Mouse (Mus musculus) midbrain, embryonic 11.5 days (tissue): ENCODE measurements around the gene Krtap4-8. TPM values are rescaled to one million over a fixed set of nuclear protein-coding genes. Genes with fewer than 3 reads are reported as not detected.
"Not testable (repeated sequence)": the region's sequence is repeated elsewhere in the genome, so short reads cannot be mapped to it uniquely, and the experiment has no call there.

Experiments
- ATAC-seq: fragments of 200-750 bp; cut with Nextera tagmentation; 2 replicates; pipeline ENCODE4 v1.8.0; 2017; ENCODE audit warnings: moderate TSS enrichment, moderate library complexity; ENCODE audit not compliant: low FRiP score
- DNase-seq: peaks from one replicate; pipeline ENCODE4 v3.0.0; 2015; ENCODE audit warnings: low spot score; ENCODE audit errors: missing footprints
- H3K27ac ChIP-seq: fragments of 300-500 bp; sonication (generic); 2 replicates; pipeline ENCODE4 v1.5.1; 2014; ENCODE audit warnings: low read depth, low read length
- H3K27me3 ChIP-seq: fragments of 300-500 bp; sonication (generic); 2 replicates; pipeline ENCODE4 v1.6.1; 2014; ENCODE audit warnings: mild to moderate bottlenecking, low read length, moderate library complexity, mixed read lengths; ENCODE audit not compliant: control insufficient read depth, insufficient read depth
- H3K36me3 ChIP-seq: fragments of 300-500 bp; sonication (generic); 2 replicates; pipeline ENCODE4 v1.6.1; 2014; ENCODE audit warnings: mild to moderate bottlenecking, low read length, moderate library complexity, mixed read lengths; ENCODE audit not compliant: control insufficient read depth, insufficient read depth
- H3K4me1 ChIP-seq: fragments of 300-500 bp; sonication (generic); 2 replicates; pipeline ENCODE4 v1.6.1; 2014; ENCODE audit warnings: low read length; ENCODE audit not compliant: control insufficient read depth, insufficient read depth
- H3K4me2 ChIP-seq: fragments of 300-500 bp; sonication (generic); 2 replicates; pipeline ENCODE4 v1.6.1; 2014; ENCODE audit warnings: mild to moderate bottlenecking, moderate library complexity
- H3K4me3 ChIP-seq: fragments of 300-500 bp; sonication (generic); 2 replicates; pipeline ENCODE4 v1.5.1; 2014; ENCODE audit warnings: low read depth, low read length
- H3K9ac ChIP-seq: fragments of 300-500 bp; sonication (generic); 2 replicates; pipeline ENCODE4 v1.6.1; 2014; ENCODE audit warnings: low read length
- H3K9me3 ChIP-seq: fragments of 300-500 bp; sonication (generic); 2 replicates; pipeline ENCODE4 v1.6.1; 2016; ENCODE audit warnings: low read length; ENCODE audit not compliant: control insufficient read depth
- WGBS: fragments of 180-500 bp; shearing (Covaris S2); extraction: QIAGEN DNeasy Blood & Tissue Kit; methylation state at CpG from one replicate; pipeline ENCODE4 v1.1.7; 2014; 5-methylcytosine and 5-hydroxymethylcytosine counted together
- polyA plus RNA-seq: library from polyadenylated mRNA; unstranded; fragments of >200 nt; fragmentation: Nextera tagmentation; extraction: Ambion mirVana; gene quantifications from 2 replicates; pipeline ENCODE4 v1.2.1, GENCODE M21; 2014

Gene Krtap4-8
- polyA plus RNA-seq: not detected in 2 replicates

- no peaks in the 10 kb centered on the region for H3K36me3 ChIP-seq
- H3K4me1 ChIP-seq: peaks cover 4% of the 10 kb centered on the region
- DNase-seq (no peak), ATAC-seq (no peak)
- 92% methylated on average over 2 of the region's 2 CpGs for WGBS
- H3K9ac ChIP-seq: no peak within 1 kb of the TSS
- no peaks in the 10 kb centered on the region for H3K27me3 ChIP-seq
- no peaks in the 10 kb centered on the region for H3K9me3 ChIP-seq
- H3K27ac ChIP-seq: no peak within 1 kb of the TSS
- no peak within 1 kb of the TSS for H3K4me2 ChIP-seq
- no peak within 1 kb of the TSS for H3K4me3 ChIP-seq
Measured at GRCm38 (mm10) chr11:99780604-99781003, at the start of gene Krtap4-8. Gene Krtap4-8, minus strand, starts transcription at chr11:99780704.

GRCm38 (mm10) chr11:99815566-99815965 is 35.1 kb upstream of the Krtap4-8 start, which contains the start of gene Gm11564:
Gene Gm11564, minus strand, starts transcription at chr11:99815666.
- not testable (repeated sequence) for H3K4me1 ChIP-seq, H3K4me2 ChIP-seq, H3K27ac ChIP-seq, H3K36me3 ChIP-seq, H3K27me3 ChIP-seq, ATAC-seq, H3K9ac ChIP-seq, DNase-seq, H3K4me3 ChIP-seq, H3K9me3 ChIP-seq
- 87% methylated on average over 2 of the region's 2 CpGs for WGBS

- ATAC-seq: not testable (repeated sequence)
Measured at GRCm38 (mm10) chr11:99809792-99810191, 29.3 kb upstream of the Krtap4-8 start, which contains the start of gene Krtap4-13. Gene Krtap4-13, minus strand, starts transcription at chr11:99809892.

GRCm38 (mm10) chr11:99804346-99804745 is 23.8 kb upstream of the Krtap4-8 start, which contains the start of gene Gm11554:
Gene Gm11554, minus strand, starts transcription at chr11:99804446.
- not testable (repeated sequence) for H3K27me3 ChIP-seq, H3K9me3 ChIP-seq, H3K9ac ChIP-seq, ATAC-seq, H3K36me3 ChIP-seq, H3K4me3 ChIP-seq, DNase-seq, H3K4me2 ChIP-seq, H3K4me1 ChIP-seq, H3K27ac ChIP-seq
- WGBS: no CpG with 5 or more reads among the region's 1 CpGs

More at GRCm38 (mm10) chr11:99809792-99810191, 29.3 kb upstream of the Krtap4-8 start, which contains the start of gene Krtap4-13:
- H3K9me3 ChIP-seq, H3K36me3 ChIP-seq, H3K27me3 ChIP-seq, H3K9ac ChIP-seq, H3K4me3 ChIP-seq, H3K27ac ChIP-seq, H3K4me2 ChIP-seq, H3K4me1 ChIP-seq, DNase-seq: not testable (repeated sequence)

- H3K4me2 ChIP-seq, H3K4me1 ChIP-seq, H3K9me3 ChIP-seq, DNase-seq, H3K27ac ChIP-seq, H3K27me3 ChIP-seq, H3K9ac ChIP-seq, H3K4me3 ChIP-seq, H3K36me3 ChIP-seq, ATAC-seq: not testable (repeated sequence)
- WGBS: no CpG with 5 or more reads among the region's 1 CpGs
Measured at GRCm38 (mm10) chr11:99798832-99799231, 18.3 kb upstream of the Krtap4-8 start, which contains the start of gene Gm11569. Gene Gm11569, minus strand, starts transcription at chr11:99798932.

GRCm38 (mm10) chr11:99793367-99793766 is 12.9 kb upstream of the Krtap4-8 start, which contains the start of gene Gm11596:
Gene Gm11596, minus strand, starts transcription at chr11:99793467.
- Histone ChIP-seq H3K27me3 (no peaks in the 10 kb centered on the region), H3K27ac (no peak within 1 kb of the TSS), H3K4me2 (no peak within 1 kb of the TSS), H3K36me3 (no peaks in the 10 kb centered on the region), H3K9me3 (no peaks in the 10 kb centered on the region), H3K9ac (no peak within 1 kb of the TSS), H3K4me3 (no peak within 1 kb of the TSS), H3K4me1 (no peaks in the 10 kb centered on the region)
- 86% methylated on average over 2 of the region's 2 CpGs for WGBS
- ATAC-seq (no peak), DNase-seq (no peak)

- DNase-seq, H3K4me1 ChIP-seq, H3K4me2 ChIP-seq, H3K9me3 ChIP-seq, H3K27ac ChIP-seq, H3K9ac ChIP-seq, H3K27me3 ChIP-seq, H3K36me3 ChIP-seq, H3K4me3 ChIP-seq, ATAC-seq: not testable (repeated sequence)
Measured at GRCm38 (mm10) chr11:99784900-99785299, 4.4 kb upstream of the Krtap4-8 start, which contains the start of gene Krtap4-9. Gene Krtap4-9, plus strand, starts transcription at chr11:99785200.

GRCm38 (mm10) chr11:99778401-99778800 is 2.1 kb downstream of the Krtap4-8 start:
- H3K4me3 ChIP-seq: no peak overlapping the region
- H3K4me1 ChIP-seq: peaks cover 4% of the 10 kb centered on the region
- H3K27me3 ChIP-seq: no peaks in the 10 kb centered on the region
- H3K9ac ChIP-seq: no peak overlapping the region
- ATAC-seq (no peak), DNase-seq (no peak)
- H3K27ac ChIP-seq: no peak overlapping the region
- H3K9me3 ChIP-seq: no peaks in the 10 kb centered on the region
- no peaks in the 10 kb centered on the region for H3K36me3 ChIP-seq
- WGBS: 66% methylated on average over 7 of the region's 7 CpGs
- H3K4me2 ChIP-seq: no peak overlapping the region

- not testable (repeated sequence) for H3K4me1 ChIP-seq, H3K4me3 ChIP-seq, H3K9ac ChIP-seq, ATAC-seq, H3K27me3 ChIP-seq, H3K27ac ChIP-seq, DNase-seq, H3K36me3 ChIP-seq, H3K9me3 ChIP-seq, H3K4me2 ChIP-seq
Measured at GRCm38 (mm10) chr11:99772813-99773212, 7.7 kb downstream of the Krtap4-8 start, which contains the start of gene Gm11595. Gene Gm11595, minus strand, starts transcription at chr11:99772913.
